In genomic region chr17:56009088-56009961, GRCm38 (mm10) we compare ENCODE assay signal across 8 mouse cellular contexts. TPM values are rescaled to one million over a fixed set of nuclear protein-coding genes. Genes with fewer than 3 reads are reported as not detected.
DNase-seq lines count a peak whose midpoint lies in the region; ATAC-seq lines count a peak whose summit lies in the region.

No protein-coding gene starts in this region.

- H3K27me3 ChIP-seq in heart, embryonic 13.5 days (replicated peaks): 0 out of 2 replicates have a peak, but pooled peaks cover 11% of the 10 kb centered on the region
- peaks cover 18% of the 10 kb centered on the region for H3K27me3 ChIP-seq in liver, embryonic 12.5 days (replicated peaks)
- H3K27me3 ChIP-seq in stomach, embryonic 15.5 days (replicated peaks): no peaks in the 10 kb centered on the region

- H3K4me1 ChIP-seq in heart, embryonic 13.5 days: peaks cover 24% of the 10 kb centered on the region
- H3K4me1 ChIP-seq in liver, embryonic 12.5 days: peaks cover 44% of the 10 kb centered on the region
- peaks cover 22% of the 10 kb centered on the region for H3K4me1 ChIP-seq in stomach, embryonic 15.5 days

- H3K27ac ChIP-seq in heart, embryonic 13.5 days (replicated peaks): peak overlapping the region; percentile 87
- peak overlapping the region; percentile 80 for H3K27ac ChIP-seq in liver, embryonic 12.5 days
- peak overlapping the region; percentile 92 for H3K27ac ChIP-seq in stomach, embryonic 15.5 days

- peak; percentile 89 for ATAC-seq in erythroid progenitor cell, adult 5-6 weeks (replicated peaks; ENCODE audit: low FRiP score, poor library complexity, severe bottlenecking)
- peak; percentile 80 for ATAC-seq in heart, embryonic 13.5 days (ENCODE audit: extremely low read depth, insufficient number of reproducible peaks, low FRiP score, low TSS enrichment)
- peak; percentile 91 for ATAC-seq in liver, embryonic 12.5 days
- ATAC-seq in stomach, embryonic 15.5 days (ENCODE audit: insufficient read depth, low FRiP score, low read depth): peak; percentile 89

- peak; percentile 93 for DNase-seq in CD4-positive helper T cell, adult 2 months (ENCODE audit: low read depth, low spot score)
- peak; percentile 86 for DNase-seq in brain, embryonic 18.5 days (ENCODE audit: low read depth, low spot score)
- DNase-seq in kidney, postnatal 10 days: peak; percentile 94
- DNase-seq in natural killer cell, adult 2 months (ENCODE audit: low spot score in 2 of 2): peak; percentile 80 to 86

- WGBS in heart, embryonic 13.5 days: under 1% methylated on average over 58 of the region's 62 CpGs
- WGBS in liver, embryonic 12.5 days (ENCODE audit: insufficient replicate concordance): under 1% methylated on average over 62 of the region's 62 CpGs
- WGBS in stomach, embryonic 15.5 days: under 1% methylated on average over 62 of the region's 62 CpGs

- peak overlapping the region; percentile 90 for H3K9ac ChIP-seq in heart, embryonic 13.5 days
- H3K9ac ChIP-seq in liver, embryonic 12.5 days: peak overlapping the region; percentile 72
- peak overlapping the region; percentile 83 for H3K9ac ChIP-seq in stomach, embryonic 15.5 days

- H3K9me3 ChIP-seq in heart, embryonic 13.5 days: no peaks in the 10 kb centered on the region
- no peaks in the 10 kb centered on the region for H3K9me3 ChIP-seq in liver, embryonic 12.5 days (replicated peaks)
- no peaks in the 10 kb centered on the region for H3K9me3 ChIP-seq in stomach, embryonic 15.5 days

- peak overlapping the region; percentile 99 for H3K4me2 ChIP-seq in heart, embryonic 13.5 days
- peak overlapping the region; percentile 92 for H3K4me2 ChIP-seq in liver, embryonic 12.5 days
- H3K4me2 ChIP-seq in stomach, embryonic 15.5 days: peak overlapping the region; percentile 100

- peak overlapping the region; percentile 83 for H3K4me3 ChIP-seq in heart, embryonic 13.5 days
- H3K4me3 ChIP-seq in liver, embryonic 12.5 days: peak overlapping the region; percentile 73
- H3K4me3 ChIP-seq in stomach, embryonic 15.5 days (replicated peaks): peak overlapping the region; percentile 98

- H3K36me3 ChIP-seq in heart, embryonic 13.5 days: peaks cover 34% of the 10 kb centered on the region
- H3K36me3 ChIP-seq in liver, embryonic 12.5 days: peaks cover 28% of the 10 kb centered on the region
- H3K36me3 ChIP-seq in stomach, embryonic 15.5 days: peaks cover 14% of the 10 kb centered on the region; the same call in 1 of the 2 replicates

RNA-seq across cellular contexts. Expression of gene Mpnd, which starts 3.8 kb away (rescaled TPM):
- 4.0 and 6.7 TPM in 2 replicates for total RNA-seq in erythroid progenitor cell, adult 5-6 weeks (2015; ENCODE audit: low replicate concordance)
- total RNA-seq in erythroid progenitor cell, adult 5-6 weeks (2017; ENCODE audit: low replicate concordance): 2.3 and 35.3 TPM in 2 replicates
- polyA plus RNA-seq in heart, embryonic 13.5 days (2015; fragmentation: Nextera tagmentation; extraction: Ambion mirVana): 62.1 and 68.1 TPM in 2 replicates
- 27.4 and 29.1 TPM in 2 replicates for polyA plus RNA-seq in liver, embryonic 12.5 days (2016; fragmentation: Nextera tagmentation; extraction: Ambion mirVana)
- 89.7 and 91.8 TPM in 2 replicates for polyA plus RNA-seq in stomach, embryonic 15.5 days (2015; fragmentation: Nextera tagmentation; extraction: Ambion mirVana)

RNA-seq across cellular contexts. Expression of gene Stap2, which starts 3.9 kb away (rescaled TPM):
- total RNA-seq in erythroid progenitor cell, adult 5-6 weeks (2015; ENCODE audit: low replicate concordance): not detected in 2 replicates
- 0.98 TPM in 1 of 2 replicates, not detected in the other for total RNA-seq in erythroid progenitor cell, adult 5-6 weeks (2017; ENCODE audit: low replicate concordance)
- polyA plus RNA-seq in heart, embryonic 13.5 days (2015; fragmentation: Nextera tagmentation; extraction: Ambion mirVana): 11.9 and 14.6 TPM in 2 replicates
- polyA plus RNA-seq in liver, embryonic 12.5 days (2016; fragmentation: Nextera tagmentation; extraction: Ambion mirVana): 1.8 and 2.1 TPM in 2 replicates
- 28.0 and 30.9 TPM in 2 replicates for polyA plus RNA-seq in stomach, embryonic 15.5 days (2015; fragmentation: Nextera tagmentation; extraction: Ambion mirVana)

RNA-seq across cellular contexts. Expression of gene Fsd1, which starts 23.0 kb away (rescaled TPM):
- not detected in 2 replicates for total RNA-seq in erythroid progenitor cell, adult 5-6 weeks (2015; ENCODE audit: low replicate concordance)
- total RNA-seq in erythroid progenitor cell, adult 5-6 weeks (2017; ENCODE audit: low replicate concordance): not detected in 2 replicates
- 4.5 and 5.0 TPM in 2 replicates for polyA plus RNA-seq in heart, embryonic 13.5 days (2015; fragmentation: Nextera tagmentation; extraction: Ambion mirVana)
- 1.7 and 2.3 TPM in 2 replicates for polyA plus RNA-seq in liver, embryonic 12.5 days (2016; fragmentation: Nextera tagmentation; extraction: Ambion mirVana)
- polyA plus RNA-seq in stomach, embryonic 15.5 days (2015; fragmentation: Nextera tagmentation; extraction: Ambion mirVana): 9.8 and 11.7 TPM in 2 replicates

RNA-seq across cellular contexts. Expression of gene Sh3gl1, which starts 27.1 kb away (rescaled TPM):
- 14.4 and 14.7 TPM in 2 replicates for total RNA-seq in erythroid progenitor cell, adult 5-6 weeks (2015; ENCODE audit: low replicate concordance)
- total RNA-seq in erythroid progenitor cell, adult 5-6 weeks (2017; ENCODE audit: low replicate concordance): 27.6 and 28.1 TPM in 2 replicates
- polyA plus RNA-seq in heart, embryonic 13.5 days (2015; fragmentation: Nextera tagmentation; extraction: Ambion mirVana): 85.0 and 87.6 TPM in 2 replicates
- polyA plus RNA-seq in liver, embryonic 12.5 days (2016; fragmentation: Nextera tagmentation; extraction: Ambion mirVana): 66.4 and 67.9 TPM in 2 replicates
- polyA plus RNA-seq in stomach, embryonic 15.5 days (2015; fragmentation: Nextera tagmentation; extraction: Ambion mirVana): 136 and 142 TPM in 2 replicates

RNA-seq across cellular contexts. Expression of gene Chaf1a, which starts 30.9 kb away (rescaled TPM):
- total RNA-seq in erythroid progenitor cell, adult 5-6 weeks (2015; ENCODE audit: low replicate concordance): 26.4 and 28.1 TPM in 2 replicates
- total RNA-seq in erythroid progenitor cell, adult 5-6 weeks (2017; ENCODE audit: low replicate concordance): 32.6 and 39.0 TPM in 2 replicates
- polyA plus RNA-seq in heart, embryonic 13.5 days (2015; fragmentation: Nextera tagmentation; extraction: Ambion mirVana): 14.1 and 14.2 TPM in 2 replicates
- 34.3 and 37.6 TPM in 2 replicates for polyA plus RNA-seq in liver, embryonic 12.5 days (2016; fragmentation: Nextera tagmentation; extraction: Ambion mirVana)
- polyA plus RNA-seq in stomach, embryonic 15.5 days (2015; fragmentation: Nextera tagmentation; extraction: Ambion mirVana): 21.7 and 22.4 TPM in 2 replicates

Comparison
In these comparisons a context has a peak if more than half of its experiments do, and no peak if none do; other contexts are left out.
1. Peak in every context shown above with its lines: DNase-seq, ATAC-seq, H3K4me3 ChIP-seq and H3K27ac ChIP-seq.